Mouse (Mus musculus): ENCODE results near the gene Cers6. TPM values are rescaled to one million over a fixed set of nuclear protein-coding genes. Genes with fewer than 3 reads are reported as not detected.

Cers6 gene
- polyA plus RNA-seq, 1 experiment from 2014 or later, result 70.7 TPM

- Histone ChIP-seq H3K4me3 (no peak overlapping the region), H3K36me3 (replicated peaks) (no peaks in the 10 kb centered on the region), H3K27ac (no peak overlapping the region), H3K9me3 (no peaks in the 10 kb centered on the region), H3K4me2 (no peak overlapping the region), H3K27me3 (replicated peaks) (no peaks in the 10 kb centered on the region), H3K9ac (no peak overlapping the region), H3K4me1 (peaks cover 14% of the 10 kb centered on the region)
- no peak for ATAC-seq (replicated peaks)
- WGBS, result 80% methylated on average over 12 of the region's 12 CpGs
Measured at GRCm38 (mm10) chr2:68978660-68979604, 117.7 kb downstream of the Cers6 start.

DNA sequence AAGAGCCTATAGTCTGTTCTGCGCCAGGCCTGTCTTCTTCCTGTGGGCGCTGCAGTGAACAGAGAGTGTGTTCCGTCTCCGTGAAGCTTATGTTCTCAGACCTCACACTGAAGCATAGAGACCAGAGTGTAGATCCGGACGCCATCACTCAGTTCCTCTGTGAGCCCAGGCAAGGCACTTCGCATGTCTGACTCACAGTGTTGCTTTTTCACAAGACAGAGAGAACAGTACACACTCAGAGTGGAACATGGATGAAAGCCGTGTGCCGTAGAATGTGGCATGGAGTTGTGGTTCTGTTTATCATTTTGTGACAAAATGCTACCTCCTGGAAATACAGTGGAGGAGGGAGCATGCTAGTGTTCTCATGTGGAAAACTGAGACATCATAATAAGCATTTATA lies 120.1 kb downstream of the Cers6 start:
- H3K9me3 ChIP-seq, result no peaks in the 10 kb centered on the region
- no peak overlapping the region for H3K27ac ChIP-seq
- H3K4me3 ChIP-seq, result no peak overlapping the region
- H3K27me3 ChIP-seq (replicated peaks), result no peaks in the 10 kb centered on the region
- ATAC-seq (replicated peaks), result peak; percentile 44
- H3K36me3 ChIP-seq (replicated peaks), result no peaks in the 10 kb centered on the region
- H3K4me2 ChIP-seq, result no peak overlapping the region
- 89% methylated on average over 9 of the region's 9 CpGs for WGBS
- peaks cover 14% of the 10 kb centered on the region for H3K4me1 ChIP-seq
- no peak overlapping the region for H3K9ac ChIP-seq

GRCm38 (mm10) chr2:68981756-68982409 lies 120.6 kb downstream of the Cers6 start:
- Histone ChIP-seq H3K9me3 (no peaks in the 10 kb centered on the region), H3K4me3 (no peak overlapping the region), H3K36me3 (replicated peaks) (no peaks in the 10 kb centered on the region), H3K27me3 (replicated peaks) (no peaks in the 10 kb centered on the region), H3K4me1 (peaks cover 14% of the 10 kb centered on the region), H3K9ac (no peak overlapping the region), H3K4me2 (no peak overlapping the region), H3K27ac (peak overlapping the region; percentile 27; the same call in 1 of the 2 replicates)
- peak; percentile 72 for ATAC-seq (replicated peaks)
- 39% methylated on average over 11 of the region's 11 CpGs for WGBS

- 89% methylated on average over 3 of the region's 3 CpGs for WGBS
- no peaks in the 10 kb centered on the region for H3K36me3 ChIP-seq (replicated peaks)
- H3K4me3 ChIP-seq, result no peak overlapping the region
- H3K27ac ChIP-seq, result no peak overlapping the region
- ATAC-seq (replicated peaks), result no peak
- H3K9ac ChIP-seq, result no peak overlapping the region
- no peaks in the 10 kb centered on the region for H3K9me3 ChIP-seq
- H3K4me2 ChIP-seq, result no peak overlapping the region
- peaks cover 14% of the 10 kb centered on the region for H3K4me1 ChIP-seq
- H3K27me3 ChIP-seq (replicated peaks), result no peaks in the 10 kb centered on the region
Measured at GRCm38 (mm10) chr2:68982979-68983378, 121.7 kb downstream of the Cers6 start.

DNA sequence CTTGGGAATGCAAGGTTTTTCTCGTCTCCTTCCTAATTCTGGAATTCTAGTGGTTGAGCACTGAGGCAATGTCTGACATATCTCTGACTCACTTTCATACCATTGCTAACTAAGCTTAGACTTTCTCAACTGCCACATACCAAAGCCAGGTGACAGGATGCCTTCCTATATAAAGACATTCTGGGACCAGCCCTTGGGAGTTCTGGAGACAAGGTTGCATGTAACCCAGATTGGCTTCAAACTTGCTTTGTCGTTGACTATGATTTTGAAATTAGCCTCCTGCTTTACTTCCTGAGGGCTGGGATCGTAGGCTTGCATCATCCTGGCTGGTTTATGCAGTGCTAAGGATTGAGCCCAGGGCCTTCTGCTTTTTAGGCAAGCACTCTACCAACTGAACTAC lies 122.2 kb downstream of the Cers6 start:
- WGBS, result 89% methylated on average over 3 of the region's 3 CpGs
- Histone ChIP-seq H3K9me3 (no peaks in the 10 kb centered on the region), H3K9ac (no peak overlapping the region), H3K36me3 (replicated peaks) (no peaks in the 10 kb centered on the region), H3K4me1 (peaks cover 14% of the 10 kb centered on the region), H3K4me3 (no peak overlapping the region), H3K27me3 (replicated peaks) (no peaks in the 10 kb centered on the region), H3K4me2 (no peak overlapping the region), H3K27ac (no peak overlapping the region)
- no peak for ATAC-seq (replicated peaks)

DNA sequence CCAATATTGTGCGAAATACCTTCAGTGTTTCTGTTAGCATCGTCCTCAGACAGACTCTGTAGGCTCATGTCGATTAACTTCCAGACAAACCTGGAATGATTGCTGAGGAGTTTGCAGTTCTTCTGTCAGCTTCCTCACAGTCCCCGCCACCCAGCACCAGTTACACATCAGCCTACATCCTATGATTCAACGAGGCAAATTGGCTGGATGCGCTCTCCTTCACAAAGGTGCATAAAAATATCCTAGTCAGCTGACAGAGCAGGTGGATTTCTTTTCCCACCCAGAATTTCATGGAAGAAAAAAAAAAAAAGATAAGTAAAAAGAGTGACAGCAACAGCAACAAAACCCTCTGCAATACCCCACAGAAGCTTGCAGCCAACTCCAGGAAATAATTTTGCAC lies 127.9 kb downstream of the Cers6 start:
- Histone ChIP-seq H3K9ac (no peak overlapping the region), H3K4me3 (no peak overlapping the region), H3K27me3 (replicated peaks) (no peaks in the 10 kb centered on the region), H3K36me3 (replicated peaks) (no peaks in the 10 kb centered on the region), H3K9me3 (no peaks in the 10 kb centered on the region), H3K27ac (no peak overlapping the region), H3K4me1 (no peaks in the 10 kb centered on the region), H3K4me2 (no peak overlapping the region)
- 94% methylated on average over 6 of the region's 6 CpGs for WGBS
- no peak for ATAC-seq (replicated peaks)

DNA sequence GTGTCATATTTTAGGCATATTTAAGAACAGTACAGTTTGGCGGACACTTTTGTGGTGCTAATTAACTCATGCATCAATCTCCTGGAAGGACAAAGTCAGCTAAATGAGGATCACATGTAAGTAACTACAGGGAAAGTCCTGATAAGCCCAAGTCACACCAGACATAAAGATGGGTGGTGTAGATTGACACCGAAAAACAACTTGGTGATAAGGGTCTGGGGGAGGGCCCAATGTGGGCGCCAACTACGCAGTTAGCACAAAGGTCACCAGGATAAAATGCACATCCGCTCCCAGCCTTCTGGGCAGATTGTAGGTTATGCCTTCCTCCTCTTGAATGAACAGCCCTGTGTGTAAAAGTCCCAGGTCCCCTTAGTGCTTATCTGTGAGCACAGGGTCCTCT lies 131.4 kb downstream of the Cers6 start:
- no peak overlapping the region for H3K27ac ChIP-seq
- no peak overlapping the region for H3K4me2 ChIP-seq
- ATAC-seq (replicated peaks), result no peak
- no peak overlapping the region for H3K9ac ChIP-seq
- no peak overlapping the region for H3K4me3 ChIP-seq
- no peaks in the 10 kb centered on the region for H3K27me3 ChIP-seq (replicated peaks)
- no peaks in the 10 kb centered on the region for H3K36me3 ChIP-seq (replicated peaks)
- no peaks in the 10 kb centered on the region for H3K4me1 ChIP-seq
- WGBS, result 96% methylated on average over 5 of the region's 5 CpGs
- H3K9me3 ChIP-seq, result no peaks in the 10 kb centered on the region

- Histone ChIP-seq H3K4me3 (no peak overlapping the region), H3K36me3 (replicated peaks) (no peaks in the 10 kb centered on the region), H3K27me3 (replicated peaks) (no peaks in the 10 kb centered on the region), H3K4me2 (no peak overlapping the region), H3K9me3 (no peaks in the 10 kb centered on the region), H3K27ac (no peak overlapping the region), H3K9ac (no peak overlapping the region), H3K4me1 (no peaks in the 10 kb centered on the region)
- no peak for ATAC-seq (replicated peaks)
Measured at GRCm38 (mm10) chr2:68994441-68994840, 133.2 kb downstream of the Cers6 start.

- Histone ChIP-seq H3K9ac (no peak overlapping the region), H3K36me3 (replicated peaks) (no peaks in the 10 kb centered on the region), H3K4me1 (no peaks in the 10 kb centered on the region), H3K9me3 (no peaks in the 10 kb centered on the region), H3K4me3 (no peak overlapping the region), H3K4me2 (no peak overlapping the region), H3K27ac (no peak overlapping the region), H3K27me3 (replicated peaks) (no peaks in the 10 kb centered on the region)
- no peak for ATAC-seq (replicated peaks)
Measured at GRCm38 (mm10) chr2:68995723-68996122, 134.5 kb downstream of the Cers6 start.

GRCm38 (mm10) chr2:68996268-68996667 lies 135.0 kb downstream of the Cers6 start:
- 91% methylated on average over 1 of the region's 1 CpGs for whole genome bisulfite sequencing
- Histone ChIP-seq H3K27me3 (replicated peaks) (no peaks in the 10 kb centered on the region), H3K27ac (no peak overlapping the region)

GRCm38 (mm10) chr2:69004001-69004400 lies 142.8 kb downstream of the Cers6 start:
- H3K36me3 ChIP-seq (replicated peaks), result no peaks in the 10 kb centered on the region
- ATAC-seq (replicated peaks), result no peak
- H3K9me3 ChIP-seq, result no peaks in the 10 kb centered on the region
- no peaks in the 10 kb centered on the region for H3K4me1 ChIP-seq
- H3K4me3 ChIP-seq, result no peak overlapping the region
- 38% methylated on average over 5 of the region's 5 CpGs for whole genome bisulfite sequencing
- no peaks in the 10 kb centered on the region for H3K27me3 ChIP-seq (replicated peaks)
- H3K9ac ChIP-seq, result no peak overlapping the region
- H3K27ac ChIP-seq, result no peak overlapping the region
- H3K4me2 ChIP-seq, result no peak overlapping the region

More at GRCm38 (mm10) chr2:68996268-68996667, 135.0 kb downstream of the Cers6 start:
- no peaks in the 10 kb centered on the region for H3K36me3 ChIP-seq (replicated peaks)
- no peak for ATAC-seq (replicated peaks)
- H3K4me2 ChIP-seq, result no peak overlapping the region
- H3K9me3 ChIP-seq, result no peaks in the 10 kb centered on the region
- H3K9ac ChIP-seq, result no peak overlapping the region
- no peaks in the 10 kb centered on the region for H3K4me1 ChIP-seq
- H3K4me3 ChIP-seq, result no peak overlapping the region

DNA sequence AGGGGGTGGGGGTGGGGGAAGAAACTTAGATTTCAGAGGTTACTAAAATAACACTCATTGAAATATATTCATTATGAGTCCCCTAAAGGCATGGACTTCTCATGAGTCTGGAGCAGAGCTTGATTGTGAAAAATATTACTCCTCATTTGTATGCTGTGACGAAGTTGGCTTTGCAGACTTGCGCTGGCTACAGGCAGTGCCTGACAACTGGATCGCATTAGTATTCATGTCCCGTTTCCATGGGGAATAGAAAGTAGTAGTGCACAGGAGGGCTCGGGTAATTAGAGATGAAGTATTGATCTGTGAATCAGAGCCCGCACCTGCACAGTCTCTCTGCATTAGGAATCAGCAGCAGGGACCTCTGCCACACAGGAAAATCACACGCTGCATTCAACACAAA lies 150.2 kb downstream of the Cers6 start:
- H3K27ac ChIP-seq, result peak overlapping the region; percentile 67

More for the DNA sequence above, 150.2 kb downstream of the Cers6 start:
- Histone ChIP-seq H3K4me3 (no peak overlapping the region), H3K36me3 (replicated peaks) (no peaks in the 10 kb centered on the region), H3K9me3 (no peaks in the 10 kb centered on the region), H3K4me2 (peak overlapping the region; percentile 6), H3K4me1 (peaks cover 23% of the 10 kb centered on the region), H3K27me3 (replicated peaks) (no peaks in the 10 kb centered on the region), H3K9ac (no peak overlapping the region)
- WGBS, result 11% methylated on average over 7 of the region's 7 CpGs
- peak; percentile 94 for ATAC-seq (replicated peaks)

All from midbrain, embryonic 15.5 days (tissue).